Mouse (Mus musculus) ES-E14 (cell line): ENCODE results near the gene Cacna2d2.

Experiments
- HCFC1 ChIP-seq: IDR thresholded peaks from 2 replicates; pipeline ENCODE4 v1.6.1; 2012; ENCODE audit warnings: low read length, inconsistent platforms, borderline replicate concordance; ENCODE audit not compliant: insufficient read depth
- ZC3H11A ChIP-seq: IDR thresholded peaks from 2 replicates; pipeline ENCODE4 v1.6.1; 2012; ENCODE audit warnings: low read depth, mild to moderate bottlenecking, inconsistent platforms, low read length, borderline replicate concordance

- TF ChIP-seq ZC3H11A (no peak), HCFC1 (no peak)
Measured at GRCm38 (mm10) chr9:107545199-107545598, 145.8 kb downstream of the Cacna2d2 start.
